Mouse (Mus musculus): ENCODE data around the gene Umps. TPM values are rescaled to one million over a fixed set of nuclear protein-coding genes. Genes with fewer than 3 reads are reported as not detected.

Umps gene
- polyA plus RNA-seq, 1 experiment from 2014 or later: 18.6 TPM

- H3K4me2 ChIP-seq (ENCODE audit: low read depth, low read length): no peak overlapping the region
- ATAC-seq: no peak
- peaks cover 24% of the 10 kb centered on the region for H3K4me1 ChIP-seq (ENCODE audit: insufficient read depth)
- no peaks in the 10 kb centered on the region for H3K27me3 ChIP-seq (ENCODE audit: insufficient read depth, low read length)
- peaks cover 10% of the 10 kb centered on the region for H3K36me3 ChIP-seq (replicated peaks; ENCODE audit: insufficient read depth, low read length)
- no peak for DNase-seq
- no peak overlapping the region for H3K9ac ChIP-seq (replicated peaks)
- no peak overlapping the region for H3K4me3 ChIP-seq (ENCODE audit: low read depth, low read length)
- TF ChIP-seq EP300 (IDR thresholded peaks at IDR 0.05; ENCODE audit: low read depth) (no peak), CTCF (IDR thresholded peaks at IDR 0.05; ENCODE audit: low read depth) (no peak)
- WGBS (ENCODE audit: insufficient replicate concordance): 74% methylated on average over 6 of the region's 6 CpGs
- H3K9me3 ChIP-seq (ENCODE audit: low read length): no peaks in the 10 kb centered on the region
- no peak overlapping the region for H3K27ac ChIP-seq (ENCODE audit: low read depth)
Measured at GRCm38 (mm10) chr16:33950386-33950785, 16.5 kb downstream of the Umps start.

- H3K27ac ChIP-seq (ENCODE audit: low read depth): peak overlapping the region; percentile 67
Measured at GRCm38 (mm10) chr16:33947664-33948571, 18.9 kb downstream of the Umps start.

GRCm38 (mm10) chr16:33946021-33946420 lies 20.8 kb downstream of the Umps start:
- Histone ChIP-seq H3K4me2 (ENCODE audit: low read depth, low read length) (no peak overlapping the region), H3K36me3 (replicated peaks; ENCODE audit: insufficient read depth, low read length) (no peaks in the 10 kb centered on the region), H3K9ac (replicated peaks) (no peak overlapping the region), H3K9me3 (ENCODE audit: low read length) (no peaks in the 10 kb centered on the region), H3K4me3 (ENCODE audit: low read depth, low read length) (no peak overlapping the region), H3K27me3 (ENCODE audit: insufficient read depth, low read length) (no peaks in the 10 kb centered on the region), H3K4me1 (ENCODE audit: insufficient read depth) (peaks cover 25% of the 10 kb centered on the region), H3K27ac (ENCODE audit: low read depth) (no peak overlapping the region)
- DNase-seq (no peak), ATAC-seq (no peak)
- no peak for TF ChIP-seq EP300 (IDR thresholded peaks at IDR 0.05; ENCODE audit: low read depth)
- no peak for TF ChIP-seq CTCF (IDR thresholded peaks at IDR 0.05; ENCODE audit: low read depth)
- WGBS (ENCODE audit: insufficient replicate concordance): 49% methylated on average over 7 of the region's 7 CpGs

More at GRCm38 (mm10) chr16:33947664-33948571, 18.9 kb downstream of the Umps start:
- no peak overlapping the region for H3K4me2 ChIP-seq (ENCODE audit: low read depth, low read length)
- 61% methylated on average over 17 of the region's 17 CpGs for WGBS (ENCODE audit: insufficient replicate concordance)
- peak; percentile 80 for ATAC-seq
- H3K9me3 ChIP-seq (ENCODE audit: low read length): no peaks in the 10 kb centered on the region
- DNase-seq: peak; percentile 62
- H3K27me3 ChIP-seq (ENCODE audit: insufficient read depth, low read length): no peaks in the 10 kb centered on the region
- TF ChIP-seq CTCF (IDR thresholded peaks at IDR 0.05; ENCODE audit: low read depth) (no peak), EP300 (IDR thresholded peaks at IDR 0.05; ENCODE audit: low read depth) (peak; percentile 66; the same call in 1 of the 2 replicates)
- no peak overlapping the region for H3K4me3 ChIP-seq (ENCODE audit: low read depth, low read length)
- H3K4me1 ChIP-seq (ENCODE audit: insufficient read depth): peaks cover 28% of the 10 kb centered on the region
- H3K9ac ChIP-seq (replicated peaks): no peak overlapping the region
- no peaks in the 10 kb centered on the region for H3K36me3 ChIP-seq (replicated peaks; ENCODE audit: insufficient read depth, low read length)

GRCm38 (mm10) chr16:33944772-33945171 lies 22.1 kb downstream of the Umps start:
- DNase-seq (no peak), ATAC-seq (no peak)
- Histone ChIP-seq H3K36me3 (replicated peaks; ENCODE audit: insufficient read depth, low read length) (no peaks in the 10 kb centered on the region), H3K27me3 (ENCODE audit: insufficient read depth, low read length) (no peaks in the 10 kb centered on the region), H3K9me3 (ENCODE audit: low read length) (no peaks in the 10 kb centered on the region), H3K4me1 (ENCODE audit: insufficient read depth) (peaks cover 25% of the 10 kb centered on the region), H3K9ac (replicated peaks) (no peak overlapping the region), H3K4me2 (ENCODE audit: low read depth, low read length) (no peak overlapping the region), H3K4me3 (ENCODE audit: low read depth, low read length) (no peak overlapping the region), H3K27ac (ENCODE audit: low read depth) (no peak overlapping the region)
- no peak for TF ChIP-seq EP300 (IDR thresholded peaks at IDR 0.05; ENCODE audit: low read depth)
- no peak for TF ChIP-seq CTCF (IDR thresholded peaks at IDR 0.05; ENCODE audit: low read depth)
- 33% methylated on average over 6 of the region's 6 CpGs for WGBS (ENCODE audit: insufficient replicate concordance)

- Histone ChIP-seq H3K4me1 (ENCODE audit: insufficient read depth) (peaks cover 25% of the 10 kb centered on the region), H3K4me3 (ENCODE audit: low read depth, low read length) (no peak overlapping the region), H3K9me3 (ENCODE audit: low read length) (no peaks in the 10 kb centered on the region), H3K27me3 (ENCODE audit: insufficient read depth, low read length) (no peaks in the 10 kb centered on the region), H3K36me3 (replicated peaks; ENCODE audit: insufficient read depth, low read length) (no peaks in the 10 kb centered on the region), H3K9ac (replicated peaks) (no peak overlapping the region), H3K27ac (ENCODE audit: low read depth) (no peak overlapping the region), H3K4me2 (ENCODE audit: low read depth, low read length) (no peak overlapping the region)
- no peak for DNase-seq
- ATAC-seq: no peak
- 74% methylated on average over 4 of the region's 4 CpGs for WGBS (ENCODE audit: insufficient replicate concordance)
- no peak for TF ChIP-seq EP300 (IDR thresholded peaks at IDR 0.05; ENCODE audit: low read depth)
- TF ChIP-seq CTCF (IDR thresholded peaks at IDR 0.05; ENCODE audit: low read depth): no peak
Measured at GRCm38 (mm10) chr16:33944126-33944525, 22.7 kb downstream of the Umps start.

- H3K36me3 ChIP-seq (replicated peaks; ENCODE audit: insufficient read depth, low read length): no peaks in the 10 kb centered on the region
- no peak for ATAC-seq
- WGBS (ENCODE audit: insufficient replicate concordance): 94% methylated on average over 6 of the region's 6 CpGs
Measured at GRCm38 (mm10) chr16:33943388-33943787, 23.4 kb downstream of the Umps start.

More at GRCm38 (mm10) chr16:33943388-33943787, 23.4 kb downstream of the Umps start:
- H3K9ac ChIP-seq (replicated peaks): no peak overlapping the region
- H3K4me1 ChIP-seq (ENCODE audit: insufficient read depth): peaks cover 25% of the 10 kb centered on the region
- H3K4me3 ChIP-seq (ENCODE audit: low read depth, low read length): no peak overlapping the region
- no peaks in the 10 kb centered on the region for H3K9me3 ChIP-seq (ENCODE audit: low read length)
- TF ChIP-seq CTCF (IDR thresholded peaks at IDR 0.05; ENCODE audit: low read depth) (no peak), EP300 (IDR thresholded peaks at IDR 0.05; ENCODE audit: low read depth) (no peak)
- no peak for DNase-seq
- no peak overlapping the region for H3K27ac ChIP-seq (ENCODE audit: low read depth)
- H3K27me3 ChIP-seq (ENCODE audit: insufficient read depth, low read length): no peaks in the 10 kb centered on the region
- H3K4me2 ChIP-seq (ENCODE audit: low read depth, low read length): no peak overlapping the region
